Mouse (Mus musculus) thymus, postnatal 0 days (tissue): ENCODE measurements around the gene Tle2. TPM values are rescaled to one million over a fixed set of nuclear protein-coding genes. Genes with fewer than 3 reads are reported as not detected.

ENCODE experiments used
- polyA plus RNA-seq: library from polyadenylated mRNA; unstranded; fragments of >200 nt; fragmentation: Nextera tagmentation; extraction: Ambion mirVana; gene quantifications from 2 replicates; pipeline ENCODE4 v1.2.1, GENCODE M21; 2015

Tle2 gene
- polyA plus RNA-seq, 1 experiment from 2014 or later, result 2.9 TPM

Other genes starting within 250 kb of the Tle2 start
- 97.5 and 103 TPM in 2 replicates for gene Tbxa2r, start 245.8 kb upstream of the Tle2 start, polyA plus RNA-seq
- 0.14 and 0.16 TPM in 2 replicates for gene Gipc3, start 231.3 kb upstream of the Tle2 start, polyA plus RNA-seq
- 88.5 and 100 TPM in 2 replicates for gene Hmg20b, start 224.1 kb upstream of the Tle2 start, polyA plus RNA-seq
- gene Mfsd12, start 217.1 kb upstream of the Tle2 start, polyA plus RNA-seq, result 36.3 and 38.1 TPM in 2 replicates
- 1.7 and 3.0 TPM in 2 replicates for gene 4930404N11Rik, start 208.7 kb upstream of the Tle2 start, polyA plus RNA-seq
- 87.1 and 96.9 TPM in 2 replicates for gene Fzr1, start 196.0 kb upstream of the Tle2 start, polyA plus RNA-seq
- gene Dohh, start 190.1 kb upstream of the Tle2 start, polyA plus RNA-seq, result 71.3 and 78.7 TPM in 2 replicates
- gene Gm48551, start 190.1 kb upstream of the Tle2 start, polyA plus RNA-seq, result 2.3 TPM in 2 replicates
- 0.72 and 1.5 TPM in 2 replicates for gene Gm48552, start 185.6 kb upstream of the Tle2 start, polyA plus RNA-seq
- gene Smim24, start 181.5 kb upstream of the Tle2 start, polyA plus RNA-seq, result 12.5 and 14.0 TPM in 2 replicates
- gene Nfic, start 118.9 kb upstream of the Tle2 start, polyA plus RNA-seq, result 21.5 and 21.9 TPM in 2 replicates
- 0.04 and 0.25 TPM in 2 replicates for gene Celf5, start 91.9 kb upstream of the Tle2 start, polyA plus RNA-seq
- gene Ncln, start 78.2 kb upstream of the Tle2 start, polyA plus RNA-seq, result 39.4 and 45.5 TPM in 2 replicates
- 22.2 and 25.6 TPM in 2 replicates for gene S1pr4, start 74.4 kb upstream of the Tle2 start, polyA plus RNA-seq
- gene Gna15, start 50.3 kb upstream of the Tle2 start, polyA plus RNA-seq, result 3.5 TPM in 2 replicates
- gene Gna11, start 29.4 kb upstream of the Tle2 start, polyA plus RNA-seq, result 28.5 and 30.0 TPM in 2 replicates
- 683 and 740 TPM in 2 replicates for gene Aes, start 15.1 kb upstream of the Tle2 start, polyA plus RNA-seq
- gene Tle6, start 26.5 kb downstream of the Tle2 start, polyA plus RNA-seq, result 3.7 and 4.8 TPM in 2 replicates
- 0.85 and 0.98 TPM in 2 replicates for gene BC025920, start 31.7 kb downstream of the Tle2 start, polyA plus RNA-seq
- 26.7 and 31.3 TPM in 2 replicates for gene Sirt6, start 53.2 kb downstream of the Tle2 start, polyA plus RNA-seq
- 2.2 and 2.3 TPM in 2 replicates for gene Ankrd24, start 54.0 kb downstream of the Tle2 start, polyA plus RNA-seq
- gene Gm10778, start 74.5 kb downstream of the Tle2 start, polyA plus RNA-seq, result 4.4 and 5.6 TPM in 2 replicates
- 17.1 and 19.0 TPM in 2 replicates for gene Zfp433, start 130.3 kb downstream of the Tle2 start, polyA plus RNA-seq
- 4.4 and 5.5 TPM in 2 replicates for gene Gm3055, start 196.6 kb downstream of the Tle2 start, polyA plus RNA-seq
- gene Gm4767, start 237.6 kb downstream of the Tle2 start, polyA plus RNA-seq, result 2.9 and 3.0 TPM in 2 replicates